Mouse (Mus musculus) heart, embryonic 16.5 days (tissue): ENCODE measurements at regions not wholly inside any gene's neighbourhood (a gene's known extent, or its start where the extent isn't known, plus 50 kb on each side); places are given as distances from the start of the nearest gene placed in this dataset.

Experiments used
- ATAC-seq: fragments of 200-750 bp; cut with Nextera tagmentation; replicated peaks from 2 replicates; pipeline ENCODE4 v1.8.0; 2017; ENCODE audit warnings: moderate number of reproducible peaks; ENCODE audit not compliant: insufficient read depth, low FRiP score; ENCODE audit errors: extremely low read depth
- H3K27ac ChIP-seq: fragments of 300-500 bp; sonication (generic); 2 replicates; pipeline ENCODE4 v1.5.1; 2014; ENCODE audit warnings: mild to moderate bottlenecking, low read length, control low read depth, moderate library complexity
- H3K27me3 ChIP-seq: fragments of 300-500 bp; sonication (generic); 2 replicates; pipeline ENCODE4 v1.6.1; 2014; ENCODE audit warnings: low read length, mixed read lengths; ENCODE audit not compliant: control insufficient read depth, insufficient read depth
- H3K36me3 ChIP-seq: fragments of 300-500 bp; sonication (generic); 2 replicates; pipeline ENCODE4 v1.6.1; 2014; ENCODE audit not compliant: control insufficient read depth, insufficient read depth
- H3K4me1 ChIP-seq: fragments of 300-500 bp; sonication (generic); 2 replicates; pipeline ENCODE4 v1.6.1; 2014; ENCODE audit warnings: low read length, mixed read lengths; ENCODE audit not compliant: control insufficient read depth, insufficient read depth
- H3K4me2 ChIP-seq: fragments of 300-500 bp; sonication (generic); 2 replicates; pipeline ENCODE4 v1.6.1; 2014; ENCODE audit warnings: low read depth, mild to moderate bottlenecking, control low read depth, low read length
- H3K4me3 ChIP-seq: fragments of 300-500 bp; sonication (generic); 2 replicates; pipeline ENCODE4 v1.5.1; 2014; ENCODE audit warnings: mild to moderate bottlenecking, control low read depth, low read length
- H3K9ac ChIP-seq: fragments of 300-500 bp; sonication (generic); 2 replicates; pipeline ENCODE4 v1.6.1; 2014; ENCODE audit warnings: low read length, control low read depth
- H3K9me3 ChIP-seq: fragments of 300-500 bp; sonication (generic); replicated peaks from 2 replicates; pipeline ENCODE4 v1.6.1; 2016; ENCODE audit warnings: low read length; ENCODE audit not compliant: control insufficient read depth
- WGBS: fragments of 180-500 bp; shearing (Covaris S2); extraction: QIAGEN DNeasy Blood & Tissue Kit; methylation state at CpG from one replicate; pipeline ENCODE4 v1.1.7; 2014; 5-methylcytosine and 5-hydroxymethylcytosine counted together

GRCm38 (mm10) chr1:111355435-111355834 lies 378.1 kb upstream of the Cdh19 start:
- H3K9ac ChIP-seq, result no peak overlapping the region
- H3K4me2 ChIP-seq, result no peak overlapping the region
- H3K36me3 ChIP-seq, result no peaks in the 10 kb centered on the region
- H3K4me3 ChIP-seq, result no peak overlapping the region
- no peak for ATAC-seq
- H3K4me1 ChIP-seq, result no peaks in the 10 kb centered on the region
- no peak overlapping the region for H3K27ac ChIP-seq
- no peaks in the 10 kb centered on the region for H3K9me3 ChIP-seq
- H3K27me3 ChIP-seq, result no peaks in the 10 kb centered on the region
- 80% methylated on average over 1 of the region's 1 CpGs for WGBS

GRCm38 (mm10) chr1:111337927-111338326 lies 360.5 kb upstream of the Cdh19 start:
- Histone ChIP-seq H3K36me3 (no peaks in the 10 kb centered on the region), H3K27me3 (no peaks in the 10 kb centered on the region), H3K4me1 (no peaks in the 10 kb centered on the region), H3K9me3 (no peaks in the 10 kb centered on the region), H3K27ac (no peak overlapping the region), H3K9ac (no peak overlapping the region), H3K4me3 (no peak overlapping the region), H3K4me2 (no peak overlapping the region)
- WGBS, result 25% methylated on average over 2 of the region's 2 CpGs
- peak; percentile 37; the same call in 1 of the 2 replicates for ATAC-seq

- Histone ChIP-seq H3K36me3 (no peaks in the 10 kb centered on the region), H3K4me3 (no peak overlapping the region), H3K9ac (no peak overlapping the region), H3K27ac (no peak overlapping the region), H3K27me3 (no peaks in the 10 kb centered on the region), H3K4me1 (no peaks in the 10 kb centered on the region), H3K4me2 (no peak overlapping the region), H3K9me3 (no peaks in the 10 kb centered on the region; the same call in 1 of the 2 replicates)
- 85% methylated on average over 11 of the region's 11 CpGs for WGBS
- no peak for ATAC-seq
Observed at GRCm38 (mm10) chr1:111302268-111302667, 324.9 kb upstream of the Cdh19 start.

- 37% methylated on average over 4 of the region's 4 CpGs for WGBS
- no peak overlapping the region for H3K9ac ChIP-seq
- H3K27me3 ChIP-seq, result no peaks in the 10 kb centered on the region
- no peaks in the 10 kb centered on the region for H3K36me3 ChIP-seq
- H3K27ac ChIP-seq, result no peak overlapping the region
- no peaks in the 10 kb centered on the region for H3K9me3 ChIP-seq
- H3K4me1 ChIP-seq, result 0 out of 2 replicates have a peak, but pooled peaks cover 2% of the 10 kb centered on the region
- H3K4me3 ChIP-seq, result no peak overlapping the region
- H3K4me2 ChIP-seq, result no peak overlapping the region
- peak; percentile 52; the same call in 1 of the 2 replicates for ATAC-seq
Observed at GRCm38 (mm10) chr1:111286385-111286784, 309.0 kb upstream of the Cdh19 start.

- H3K9ac ChIP-seq, result no peak overlapping the region
- H3K9me3 ChIP-seq, result no peaks in the 10 kb centered on the region
- H3K27me3 ChIP-seq, result no peaks in the 10 kb centered on the region
- no peak overlapping the region for H3K4me3 ChIP-seq
- 72% methylated on average over 3 of the region's 3 CpGs for WGBS
- no peak for ATAC-seq
- no peaks in the 10 kb centered on the region for H3K36me3 ChIP-seq
- H3K27ac ChIP-seq, result no peak overlapping the region
- H3K4me2 ChIP-seq, result no peak overlapping the region
- 0 out of 2 replicates have a peak, but pooled peaks cover 2% of the 10 kb centered on the region for H3K4me1 ChIP-seq
Observed at GRCm38 (mm10) chr1:111285916-111286315, 308.5 kb upstream of the Cdh19 start.

- no peak overlapping the region for H3K9ac ChIP-seq
- ATAC-seq, result no peak
- no peaks in the 10 kb centered on the region for H3K4me1 ChIP-seq
- H3K9me3 ChIP-seq, result no peaks in the 10 kb centered on the region
- H3K4me3 ChIP-seq, result no peak overlapping the region
- H3K36me3 ChIP-seq, result no peaks in the 10 kb centered on the region
- H3K4me2 ChIP-seq, result no peak overlapping the region
- H3K27me3 ChIP-seq, result no peaks in the 10 kb centered on the region
- no peak overlapping the region for H3K27ac ChIP-seq
Observed at GRCm38 (mm10) chr1:111242814-111243213, 265.4 kb upstream of the Cdh19 start.

- Histone ChIP-seq H3K27ac (no peak overlapping the region), H3K4me2 (no peak overlapping the region), H3K4me1 (no peaks in the 10 kb centered on the region), H3K36me3 (no peaks in the 10 kb centered on the region), H3K27me3 (no peaks in the 10 kb centered on the region), H3K9ac (no peak overlapping the region), H3K4me3 (no peak overlapping the region), H3K9me3 (no peaks in the 10 kb centered on the region)
- WGBS, result 44% methylated on average over 1 of the region's 1 CpGs
- no peak for ATAC-seq
Observed at GRCm38 (mm10) chr1:111242344-111242743, 265.0 kb upstream of the Cdh19 start.
